Mouse (Mus musculus) intestine, embryonic 16.5 days (tissue): ENCODE measurements at regions not wholly inside any gene's neighbourhood (a gene's known extent, or its start where the extent isn't known, plus 50 kb on each side); places are given as distances from the start of the nearest gene placed in this dataset.

ENCODE experiments used
- ATAC-seq: fragments of 200-750 bp; cut with Nextera tagmentation; 2 replicates; pipeline ENCODE4 v1.8.0; 2017; ENCODE audit warnings: moderate TSS enrichment, moderate library complexity
- H3K27ac ChIP-seq: fragments of 300-500 bp; sonication (generic); 2 replicates; pipeline ENCODE4 v1.5.1; 2014; ENCODE audit warnings: mild to moderate bottlenecking, low read length
- H3K27me3 ChIP-seq: fragments of 300-500 bp; sonication (generic); replicated peaks from 2 replicates; pipeline ENCODE4 v1.6.1; 2014; ENCODE audit warnings: low read length, control low read depth, mixed read lengths; ENCODE audit not compliant: control insufficient read depth, insufficient read depth
- H3K36me3 ChIP-seq: fragments of 300-500 bp; sonication (generic); 2 replicates; pipeline ENCODE4 v1.6.1; 2014; ENCODE audit warnings: low read length, control low read depth; ENCODE audit not compliant: control insufficient read depth, insufficient read depth
- H3K4me1 ChIP-seq: fragments of 300-500 bp; sonication (generic); 2 replicates; pipeline ENCODE4 v1.6.1; 2014; ENCODE audit warnings: low read length, control low read depth, mixed read lengths; ENCODE audit not compliant: control insufficient read depth, insufficient read depth
- H3K4me2 ChIP-seq: fragments of 300-500 bp; sonication (generic); 2 replicates; pipeline ENCODE4 v1.6.1; 2014; ENCODE audit warnings: low read depth, low read length, control low read depth
- H3K4me3 ChIP-seq: fragments of 300-500 bp; sonication (generic); 2 replicates; pipeline ENCODE4 v1.5.1; 2014; ENCODE audit warnings: mild to moderate bottlenecking, low read length
- H3K9ac ChIP-seq: fragments of 300-500 bp; sonication (generic); 2 replicates; pipeline ENCODE4 v1.6.1; 2014; ENCODE audit warnings: low read depth, low read length
- H3K9me3 ChIP-seq: fragments of 300-500 bp; sonication (generic); 2 replicates; pipeline ENCODE4 v1.6.1; 2016; ENCODE audit warnings: low read length, control low read depth; ENCODE audit not compliant: control insufficient read depth
- WGBS: fragments of 180-500 bp; shearing (Covaris S2); extraction: QIAGEN DNeasy Blood & Tissue Kit; methylation state at CpG from one replicate; pipeline ENCODE4 v1.1.7; 2014; 5-methylcytosine and 5-hydroxymethylcytosine counted together

GRCm38 (mm10) chr17:62974627-62975279 lies 93.6 kb upstream of the Efna5 start:
- ATAC-seq: no peak
- no peaks in the 10 kb centered on the region; the same call in 1 of the 2 replicates for H3K4me1 ChIP-seq
- no peaks in the 10 kb centered on the region for H3K9me3 ChIP-seq
- H3K36me3 ChIP-seq: no peaks in the 10 kb centered on the region
- no peaks in the 10 kb centered on the region for H3K27me3 ChIP-seq
- H3K27ac ChIP-seq: no peak overlapping the region
- 73% methylated on average over 8 of the region's 8 CpGs for WGBS
- H3K9ac ChIP-seq: no peak overlapping the region
- no peak overlapping the region for H3K4me3 ChIP-seq
- no peak overlapping the region for H3K4me2 ChIP-seq

GRCm38 (mm10) chr17:62969025-62969424 lies 87.9 kb upstream of the Efna5 start:
- Histone ChIP-seq H3K27me3 (no peaks in the 10 kb centered on the region), H3K4me1 (peaks cover 2% of the 10 kb centered on the region; the same call in 1 of the 2 replicates), H3K4me2 (no peak overlapping the region), H3K9me3 (no peaks in the 10 kb centered on the region), H3K36me3 (no peaks in the 10 kb centered on the region), H3K4me3 (no peak overlapping the region), H3K27ac (peak overlapping the region; percentile 33), H3K9ac (no peak overlapping the region)
- peak; percentile 55; the same call in 1 of the 2 replicates for ATAC-seq
- 48% methylated on average over 6 of the region's 6 CpGs for WGBS

DNA sequence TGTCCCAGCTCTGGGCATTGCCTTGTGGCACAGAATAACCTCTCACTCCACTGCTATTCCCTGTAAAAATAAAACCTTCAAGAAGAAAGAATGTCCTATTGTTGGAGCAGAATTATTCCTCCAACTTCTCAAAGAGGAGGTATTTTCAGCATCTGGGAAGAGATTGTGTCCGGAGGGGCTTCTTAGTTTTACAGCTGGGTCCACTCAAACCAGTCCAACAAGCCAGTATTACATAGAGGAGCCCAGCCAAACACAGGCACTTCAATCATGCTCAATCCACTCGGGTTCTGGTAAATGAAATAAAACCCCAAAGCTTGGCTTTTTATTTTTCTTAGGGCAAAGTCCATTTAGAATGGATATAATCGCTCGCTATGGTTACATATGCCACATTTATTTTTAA lies 82.7 kb upstream of the Efna5 start:
- 62% methylated on average over 4 of the region's 4 CpGs for WGBS
- H3K36me3 ChIP-seq: no peaks in the 10 kb centered on the region
- no peak for ATAC-seq

GRCm38 (mm10) chr17:62962292-62962618 lies 81.1 kb upstream of the Efna5 start:
- Histone ChIP-seq H3K9ac (no peak overlapping the region), H3K9me3 (no peaks in the 10 kb centered on the region), H3K27me3 (no peaks in the 10 kb centered on the region), H3K4me1 (no peaks in the 10 kb centered on the region; the same call in 1 of the 2 replicates), H3K4me2 (no peak overlapping the region), H3K27ac (no peak overlapping the region), H3K36me3 (no peaks in the 10 kb centered on the region), H3K4me3 (no peak overlapping the region)
- ATAC-seq: no peak
- WGBS: 73% methylated on average over 3 of the region's 3 CpGs

More for the DNA sequence above, 82.7 kb upstream of the Efna5 start:
- H3K9ac ChIP-seq: no peak overlapping the region
- H3K27ac ChIP-seq: no peak overlapping the region
- H3K4me3 ChIP-seq: no peak overlapping the region
- no peaks in the 10 kb centered on the region for H3K27me3 ChIP-seq
- peaks cover 2% of the 10 kb centered on the region; the same call in 1 of the 2 replicates for H3K4me1 ChIP-seq
- no peaks in the 10 kb centered on the region for H3K9me3 ChIP-seq
- no peak overlapping the region for H3K4me2 ChIP-seq

- Histone ChIP-seq H3K36me3 (no peaks in the 10 kb centered on the region), H3K27ac (no peak overlapping the region), H3K4me2 (no peak overlapping the region), H3K4me3 (no peak overlapping the region), H3K9me3 (no peaks in the 10 kb centered on the region), H3K27me3 (no peaks in the 10 kb centered on the region), H3K9ac (no peak overlapping the region), H3K4me1 (no peaks in the 10 kb centered on the region; the same call in 1 of the 2 replicates)
- no peak for ATAC-seq
- WGBS: 62% methylated on average over 19 of the region's 19 CpGs
Measured at GRCm38 (mm10) chr17:62961596-62962291, 80.6 kb upstream of the Efna5 start.

DNA sequence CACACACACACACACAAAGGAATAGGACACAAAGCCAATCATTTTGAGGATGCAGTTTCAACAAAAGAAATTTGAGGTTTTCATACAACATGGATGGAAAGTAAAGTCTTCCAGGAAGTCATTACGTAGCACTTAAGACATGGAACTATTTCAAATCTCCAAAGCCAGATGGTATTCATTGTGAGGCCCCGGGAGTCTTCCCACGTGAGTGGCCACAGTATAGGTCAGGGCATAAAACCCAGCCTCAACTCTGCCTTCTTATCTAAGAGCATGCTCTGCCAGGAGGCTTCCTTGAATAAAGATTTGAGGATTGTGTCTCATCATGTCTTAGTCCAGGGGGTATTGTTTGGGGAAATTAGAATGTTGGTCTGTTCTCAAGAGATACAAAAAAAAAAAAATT lies 78.0 kb upstream of the Efna5 start:
- Histone ChIP-seq H3K4me2 (no peak overlapping the region), H3K4me1 (no peaks in the 10 kb centered on the region), H3K27me3 (no peaks in the 10 kb centered on the region), H3K27ac (no peak overlapping the region), H3K36me3 (no peaks in the 10 kb centered on the region), H3K9me3 (no peaks in the 10 kb centered on the region), H3K9ac (no peak overlapping the region), H3K4me3 (no peak overlapping the region)
- WGBS: 47% methylated on average over 3 of the region's 3 CpGs
- ATAC-seq: no peak

DNA sequence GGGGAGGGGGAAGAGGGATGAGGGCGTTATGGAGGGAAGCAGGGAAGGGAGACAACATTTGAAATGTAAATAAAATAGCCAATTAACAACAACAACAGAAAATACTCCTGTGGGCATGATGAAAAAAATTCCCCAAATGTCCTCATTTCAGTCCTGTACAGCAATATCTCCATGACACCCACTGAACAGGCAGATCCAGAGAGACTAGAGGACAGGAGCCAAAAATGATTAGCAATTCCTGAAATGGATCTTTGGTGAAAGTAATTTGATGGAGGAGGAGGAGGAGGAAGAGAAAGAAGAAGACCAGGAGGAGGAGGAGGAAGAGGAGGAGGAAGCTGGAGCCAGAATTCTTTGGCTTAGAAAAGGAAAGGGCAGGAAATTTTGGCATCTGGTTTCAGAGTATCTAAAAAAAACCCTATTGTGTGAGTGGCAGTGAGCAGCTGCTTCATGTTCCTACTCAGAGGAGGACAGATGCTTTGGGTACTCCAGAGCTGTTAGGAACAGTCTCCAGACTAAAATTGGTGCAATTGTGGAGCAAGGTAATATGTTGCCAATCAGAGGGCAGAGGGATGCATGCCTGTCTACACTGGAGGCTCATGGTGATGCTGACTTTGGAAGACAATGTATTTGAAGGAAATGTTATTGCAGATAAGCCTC lies 66.5 kb upstream of the Efna5 start:
- Histone ChIP-seq H3K9me3 (no peaks in the 10 kb centered on the region), H3K9ac (no peak overlapping the region), H3K4me1 (no peaks in the 10 kb centered on the region), H3K36me3 (no peaks in the 10 kb centered on the region), H3K27ac (no peak overlapping the region), H3K4me3 (no peak overlapping the region), H3K27me3 (no peaks in the 10 kb centered on the region), H3K4me2 (no peak overlapping the region)
- 94% methylated on average over 1 of the region's 1 CpGs for WGBS
- no peak for ATAC-seq

DNA sequence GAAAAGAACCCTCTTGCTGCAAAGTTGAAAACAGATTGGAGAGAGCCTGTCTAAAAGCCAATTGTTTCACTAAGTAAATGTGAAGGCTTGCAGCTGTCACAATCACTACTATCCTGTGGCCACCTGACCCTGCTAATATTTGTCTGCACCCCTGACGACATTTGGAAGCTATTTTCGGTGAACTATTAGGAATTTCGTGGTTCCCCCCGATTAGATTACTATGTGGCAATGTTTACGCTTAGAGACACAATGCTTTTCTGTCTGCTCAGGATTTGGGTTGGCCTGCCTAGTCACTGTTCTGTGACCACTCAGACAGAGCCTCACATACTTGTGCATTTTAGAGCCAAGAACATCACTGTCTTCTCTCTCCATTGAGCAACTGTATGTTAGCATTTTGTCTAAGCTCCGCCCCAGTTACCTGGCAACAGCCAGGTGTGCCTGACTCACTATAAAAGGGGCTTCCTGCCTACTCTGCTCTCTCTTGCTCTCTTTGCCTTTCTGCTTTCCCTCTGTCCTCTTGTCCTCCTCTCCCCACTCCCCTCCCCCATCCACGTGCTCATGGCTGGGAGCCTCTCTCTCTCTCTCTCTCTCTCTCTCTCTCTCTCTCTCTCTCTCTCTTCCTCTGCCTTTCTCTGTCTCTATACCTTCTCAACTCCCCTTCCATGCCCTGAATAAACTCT lies 59.6 kb upstream of the Efna5 start:
- Histone ChIP-seq H3K27me3 (no peaks in the 10 kb centered on the region), H3K4me3 (no peak overlapping the region), H3K9me3 (no peaks in the 10 kb centered on the region), H3K4me1 (no peaks in the 10 kb centered on the region), H3K27ac (no peak overlapping the region), H3K4me2 (no peak overlapping the region), H3K36me3 (no peaks in the 10 kb centered on the region), H3K9ac (no peak overlapping the region)
- 32% methylated on average over 7 of the region's 7 CpGs for WGBS
- ATAC-seq: no peak

DNA sequence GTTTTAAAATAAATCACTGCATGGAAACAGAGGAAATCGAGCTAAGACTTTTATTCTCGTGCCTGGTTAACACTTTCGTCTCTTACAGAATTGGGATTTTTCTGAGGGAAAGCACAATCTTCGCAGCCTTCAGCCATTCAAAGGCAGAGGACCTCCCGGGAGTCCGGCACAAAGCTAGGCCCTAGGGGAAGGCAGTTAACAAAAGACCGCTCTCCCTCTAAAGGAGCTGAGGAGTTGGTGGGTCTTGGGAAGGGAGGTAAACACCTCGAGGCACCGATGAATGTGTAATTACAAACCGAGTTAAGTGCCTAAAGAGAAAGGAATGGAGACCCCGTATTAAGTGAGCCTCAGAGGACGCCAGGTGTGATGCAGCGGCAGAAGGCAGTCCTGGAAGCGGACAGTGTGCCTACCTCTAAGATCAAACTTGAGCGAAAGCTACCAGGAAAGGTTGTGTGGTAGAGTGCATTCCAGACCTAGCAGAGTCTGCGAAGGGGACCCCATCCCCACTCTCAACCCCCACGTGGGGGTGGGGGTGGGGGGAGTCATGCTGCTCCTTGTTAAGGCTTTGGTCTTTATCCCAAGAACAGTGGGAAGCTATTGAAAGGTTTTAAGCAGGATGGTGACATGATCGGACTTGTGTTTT lies 58.9 kb upstream of the Efna5 start:
- Histone ChIP-seq H3K27ac (no peak overlapping the region), H3K27me3 (no peaks in the 10 kb centered on the region), H3K4me3 (no peak overlapping the region), H3K4me1 (no peaks in the 10 kb centered on the region), H3K9me3 (no peaks in the 10 kb centered on the region), H3K4me2 (no peak overlapping the region), H3K36me3 (no peaks in the 10 kb centered on the region), H3K9ac (no peak overlapping the region)
- ATAC-seq: no peak
- 29% methylated on average over 18 of the region's 18 CpGs for WGBS
